Mouse (Mus musculus): ENCODE measurements around the gene Armh3.

DNA sequence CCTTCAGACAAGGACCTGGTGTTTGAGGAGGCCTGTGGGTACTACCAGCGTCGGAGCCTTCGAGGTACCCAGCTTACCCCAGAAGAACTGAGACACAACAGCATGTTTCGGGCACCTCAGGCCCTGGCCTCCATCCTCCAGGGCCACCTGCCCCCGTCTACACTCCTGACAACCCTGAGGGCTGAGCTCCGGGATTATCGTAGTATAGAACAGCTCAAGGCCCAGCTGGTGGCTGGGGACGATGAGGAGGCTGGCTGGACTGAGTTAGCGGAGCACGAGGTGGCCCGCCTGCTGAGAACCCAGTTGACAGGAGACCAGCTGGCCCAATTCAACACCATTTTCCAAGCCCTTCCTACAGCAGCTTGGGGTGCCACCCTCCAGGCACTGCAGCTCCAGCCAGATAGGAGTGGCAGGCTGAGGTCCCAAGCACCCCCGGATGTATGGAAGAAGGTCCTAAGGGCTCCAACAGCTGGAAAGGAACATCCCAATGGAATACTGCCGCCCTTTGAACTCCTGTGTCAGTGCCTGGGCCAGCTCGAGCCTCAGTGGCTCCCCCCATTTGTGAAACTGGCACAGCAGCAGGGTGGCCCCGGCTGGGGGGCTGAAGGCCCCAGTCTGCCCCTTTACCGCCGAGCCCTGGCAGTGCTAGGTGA lies 6.7 kb upstream of the Armh3 start:
- TF ChIP-seq POLR2A (IDR thresholded peaks at IDR 0.05; ENCODE audit: control insufficient read depth, extremely low read depth, insufficient read depth, low read length, poor library complexity) (no peak), CTCF (IDR thresholded peaks at IDR 0.05; ENCODE audit: borderline replicate concordance, control insufficient read depth, extremely low read depth, insufficient read depth, low read length, poor library complexity) (no peak)

Measured in thymus, adult 2 months (tissue).